Mouse (Mus musculus) testis, postnatal 10 days (tissue): ENCODE measurements around the gene Btbd35f25.
"Not testable (repeated sequence)": the region's sequence is repeated elsewhere in the genome, so short reads cannot be mapped to it uniquely, and the experiment has no call there.

Experiments used
- DNase-seq: peaks from one replicate; pipeline ENCODE4 v3.0.0; 2021; ENCODE audit warnings: low spot score

Btbd35f25 gene

GRCm38 (mm10) chrX:31717056-31717455, at the start of gene Btbd35f25:
Gene Btbd35f25, minus strand, starts transcription at chrX:31717156.
- not testable (repeated sequence) for DNase-seq

GRCm38 (mm10) chrX:31766255-31766654, 49.3 kb upstream of the Btbd35f25 start:
- no peak for DNase-seq

DNA sequence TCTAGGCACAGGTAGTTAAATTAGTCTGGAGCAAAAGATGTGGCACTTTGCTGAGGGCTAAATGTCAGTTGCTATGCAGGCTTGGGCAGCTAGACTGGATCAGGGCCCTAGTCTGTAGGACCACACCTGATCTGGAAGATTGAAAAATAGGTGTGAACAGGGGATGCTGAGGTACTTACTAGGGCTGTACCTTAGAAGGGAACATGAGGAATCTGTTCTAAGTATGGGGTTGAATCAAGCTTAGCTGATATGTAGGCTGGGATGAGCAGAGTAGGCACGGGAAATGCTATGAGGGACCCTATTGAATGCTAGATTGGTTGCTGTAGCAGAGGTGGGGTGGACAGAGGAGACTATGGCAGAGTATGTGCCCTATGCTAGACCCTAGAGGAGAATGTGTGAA, 47.0 kb upstream of the Btbd35f25 start:
- no peak for DNase-seq

DNA sequence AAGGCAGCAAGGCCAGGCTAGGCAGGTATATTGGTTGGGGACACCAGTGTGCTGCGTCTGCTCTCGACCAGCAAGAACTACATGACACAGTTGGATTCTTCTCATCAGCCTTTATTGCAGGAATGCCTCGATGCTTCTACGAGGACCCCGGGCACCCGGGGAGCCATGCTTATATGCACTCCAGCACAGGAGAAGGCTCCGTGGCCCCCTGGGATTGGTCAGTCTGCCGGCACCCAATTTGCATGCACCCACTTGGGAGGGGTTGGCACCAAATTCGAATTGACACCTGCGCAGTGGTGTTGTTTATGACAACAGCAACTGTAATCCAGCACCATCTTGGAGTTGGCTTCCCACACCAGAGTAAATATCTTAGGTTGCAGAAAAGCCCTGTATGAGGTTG, 28.1 kb upstream of the Btbd35f25 start:
- no peak for DNase-seq

DNA sequence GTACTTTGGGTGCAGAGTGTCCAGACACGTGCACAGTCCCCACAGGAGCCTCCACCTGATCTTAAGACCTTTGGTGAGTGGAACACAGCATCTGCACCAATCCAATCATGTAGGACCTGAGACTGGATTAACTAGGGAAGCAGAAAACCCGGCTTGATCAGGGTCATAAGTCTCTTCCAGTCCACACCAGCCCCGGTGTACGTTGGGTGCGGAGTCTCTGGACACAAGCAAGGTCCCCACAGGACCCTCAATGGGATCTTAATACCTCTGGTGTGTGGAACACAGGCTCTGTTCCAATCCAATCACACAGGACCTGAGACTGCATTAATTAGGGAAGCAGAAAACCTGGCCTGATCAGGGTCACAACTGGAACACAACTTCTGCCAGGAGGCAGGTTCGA, 20.0 kb upstream of the Btbd35f25 start:
- DNase-seq, result no peak
